In the genomic region with DNA sequence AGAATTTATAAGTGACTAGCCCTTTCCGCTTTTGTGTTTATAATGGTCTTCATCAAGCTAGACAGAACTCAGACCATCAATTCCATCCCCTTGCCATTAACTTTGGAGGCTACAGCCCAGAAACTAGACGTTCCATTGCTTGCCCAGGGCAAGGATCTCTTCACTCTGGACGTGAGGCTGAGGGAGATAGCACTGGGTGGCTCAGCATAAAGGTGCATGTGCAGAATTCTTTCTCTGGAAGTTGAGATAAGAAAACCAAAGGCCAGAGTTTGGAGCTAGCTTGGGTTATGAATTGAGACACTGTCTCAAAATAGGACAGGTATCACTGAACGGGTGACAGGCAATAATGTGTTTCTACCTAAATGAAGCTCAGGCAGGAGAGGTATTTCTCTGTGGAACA, we compare ENCODE assay signal across 26 mouse cellular contexts. TPM values are rescaled to one million over a fixed set of nuclear protein-coding genes. Genes with fewer than 3 reads are reported as not detected.
DNase-seq lines count a peak whose midpoint lies in the region; ATAC-seq and TF ChIP-seq lines count a peak whose summit lies in the region.
"Had no signal": no experiment of that assay in that cellular context is flagged by ENCODE, and none has a peak within 500 bp of the region (broad histone marks: within the 10 kb centered on the region; RNA-seq: fewer than 3 reads in every experiment).

No protein-coding gene starts in this region.

- intact Hi-C loops in gastrocnemius, adult 2 months (cut with DNase I), result loop anchor here (5.0 kb wide), 1 partner anchor 1122 kb away; no protein-coding TSS in a partner anchor

- H3K4me2 ChIP-seq in liver, embryonic 14.5 days (ENCODE audit: low read depth), result no peak overlapping the region
- H3K4me2 ChIP-seq: embryonic facial prominence, embryonic 13.5 days; hindbrain, embryonic 13.5 days had no signal

- peaks cover 11 to 25% of the 10 kb centered on the region in 2 experiments for H3K4me1 ChIP-seq in liver, embryonic 14.5 days (replicated peaks; ENCODE audit: control insufficient read depth in 2 of 2, insufficient read depth in 2 of 2, low read length in 1 of 2)

- no peak for DNase-seq in gastrocnemius, adult 2 months
- DNase-seq in gastrocnemius, postnatal 4 days (ENCODE audit: low spot score in 2 of 2), result no peak
- DNase-seq in liver, result peak; percentile 45
- DNase-seq in liver, embryonic 14.5 days (ENCODE audit: low read depth in 3 of 3, low spot score in 3 of 3), result peak in 2 of 3 experiments; percentile 30 to 43
- no peak for DNase-seq in embryo, embryonic 11 days
- DNase-seq in cerebellum, postnatal 4 days (ENCODE audit: low spot score in 2 of 2), result no peak
- no peak for DNase-seq in layer of hippocampus, postnatal 10 days (ENCODE audit: low spot score in 2 of 2)
- DNase-seq: adrenal gland, postnatal 14 days; B cell, adult 2 months; cerebellum, adult 2 months; cerebellum, postnatal 10 days; gastrocnemius, postnatal 36 days; heart, adult 18-20 months; heart, postnatal 14 days had no signal

- 32% methylated on average over 4 of the region's 4 CpGs for WGBS in liver, embryonic 14.5 days (ENCODE audit: insufficient replicate concordance)

- H3K4me3 ChIP-seq in gastrocnemius, adult 2 months, result no peak overlapping the region
- H3K4me3 ChIP-seq in liver, embryonic 14.5 days (ENCODE audit: insufficient read depth in 1 of 2, low read depth in 2 of 2, low read length in 2 of 2), result no peak overlapping the region
- H3K4me3 ChIP-seq: embryonic facial prominence, embryonic 13.5 days; forebrain, embryonic 10.5 days; heart, embryonic 10.5 days; hindbrain, embryonic 13.5 days had no signal

- H3K9ac ChIP-seq in liver, embryonic 14.5 days (replicated peaks), result no peak overlapping the region
- H3K9ac ChIP-seq: embryonic facial prominence, embryonic 13.5 days; hindbrain, embryonic 13.5 days had no signal

- no peaks in the 10 kb centered on the region for H3K9me3 ChIP-seq in liver, embryonic 14.5 days (ENCODE audit: control insufficient read depth, low read length)
- H3K9me3 ChIP-seq: embryonic facial prominence, embryonic 13.5 days; forebrain, embryonic 10.5 days; heart, embryonic 10.5 days; hindbrain, embryonic 13.5 days had no signal

- peak; percentile 64 for ATAC-seq in liver, embryonic 14.5 days (ENCODE audit: insufficient read depth)
- peak; percentile 67 for ATAC-seq in megakaryocyte progenitor cell, adult 5-6 weeks (replicated peaks; ENCODE audit: poor library complexity)
- ATAC-seq: CD4-positive, CD25-positive, alpha-beta regulatory T cell, adult 4 months; forebrain, embryonic 14.5 days; hindbrain, postnatal 0 days had no signal

- H3K27ac ChIP-seq in gastrocnemius, adult 2 months, result peak overlapping the region; percentile 97
- no peak overlapping the region for H3K27ac ChIP-seq in liver, embryonic 14.5 days
- H3K27ac ChIP-seq: embryonic facial prominence, embryonic 13.5 days; forebrain, embryonic 10.5 days; heart, embryonic 10.5 days; hindbrain, embryonic 13.5 days; hindbrain, postnatal 0 days had no signal

- TF ChIP-seq EP300 in liver, embryonic 14.5 days (IDR thresholded peaks at IDR 0.05; ENCODE audit: low read depth), result peak; percentile 59; the same call in 1 of the 2 replicates

- H3K27me3 ChIP-seq in liver, embryonic 14.5 days (ENCODE audit: control insufficient read depth, insufficient read depth, low read length), result no peaks in the 10 kb centered on the region
- H3K27me3 ChIP-seq: embryonic facial prominence, embryonic 13.5 days; hindbrain, embryonic 13.5 days had no signal

- TF ChIP-seq CTCF in gastrocnemius, adult 2 months (IDR thresholded peaks at IDR 0.05), result no peak
- TF ChIP-seq CTCF in liver, embryonic 14.5 days (IDR thresholded peaks at IDR 0.05; ENCODE audit: low read depth), result no peak

- H3K36me3 ChIP-seq in liver, embryonic 14.5 days (replicated peaks; ENCODE audit: control insufficient read depth, insufficient read depth, low read depth), result peaks cover 67% of the 10 kb centered on the region

RNA-seq across cellular contexts. Expression of a gene that starts 5.8 kb away (rescaled TPM):
- 100 to 1,000 TPM in 1 of 2 experiments, 10 to 100 TPM in 1; 92.4 to 118 TPM for total RNA-seq in gastrocnemius, adult 2 months (2021)
- 10 to 100 TPM; 92.1 to 96.2 TPM for total RNA-seq in gastrocnemius, postnatal 4 days (2021)
- 44.6 and 59.1 TPM in 2 replicates for polyA plus RNA-seq in liver, embryonic 14.5 days (2012; rRNA removed)
- 45.0 and 45.6 TPM in 2 replicates for polyA plus RNA-seq in liver, embryonic 14.5 days (2014; fragmentation: Nextera tagmentation; extraction: Ambion mirVana)
- total RNA-seq in megakaryocyte progenitor cell, adult 5-6 weeks (2015), result 62.4 and 71.2 TPM in 2 replicates
- total RNA-seq in megakaryocyte progenitor cell, adult 5-6 weeks (2017), result 74.0 and 86.7 TPM in 2 replicates
- 10 to 100 TPM; 45.1 to 46.1 TPM for total RNA-seq in layer of hippocampus, postnatal 10 days (2021)

RNA-seq across cellular contexts. Expression of a gene that starts 6.0 kb away (rescaled TPM):
- total RNA-seq in gastrocnemius, adult 2 months (2021), result 1 to 10 TPM; 3.5 to 4.7 TPM
- total RNA-seq in gastrocnemius, postnatal 4 days (2021), result 10 to 100 TPM; 11.0 to 15.4 TPM
- polyA plus RNA-seq in liver, embryonic 14.5 days (2012; rRNA removed), result 4.1 and 6.7 TPM in 2 replicates
- 13.6 and 15.7 TPM in 2 replicates for polyA plus RNA-seq in liver, embryonic 14.5 days (2014; fragmentation: Nextera tagmentation; extraction: Ambion mirVana)
- total RNA-seq in megakaryocyte progenitor cell, adult 5-6 weeks (2015), result 20.4 and 29.3 TPM in 2 replicates
- total RNA-seq in megakaryocyte progenitor cell, adult 5-6 weeks (2017), result 26.5 and 38.3 TPM in 2 replicates
- 10 to 100 TPM; 19.3 to 21.5 TPM for total RNA-seq in layer of hippocampus, postnatal 10 days (2021)

RNA-seq across cellular contexts. Expression of a gene that starts 6.3 kb away (rescaled TPM):
- not detected for total RNA-seq in gastrocnemius, adult 2 months (2021)
- total RNA-seq in gastrocnemius, postnatal 4 days (2021), result under 1 TPM; 0.25 to 0.26 TPM
- polyA plus RNA-seq in liver, embryonic 14.5 days (2012; rRNA removed), result 0.03 and 0.04 TPM in 2 replicates
- 0.13 and 0.27 TPM in 2 replicates for polyA plus RNA-seq in liver, embryonic 14.5 days (2014; fragmentation: Nextera tagmentation; extraction: Ambion mirVana)
- total RNA-seq in megakaryocyte progenitor cell, adult 5-6 weeks (2015), result not detected in 2 replicates
- not detected in 2 replicates for total RNA-seq in megakaryocyte progenitor cell, adult 5-6 weeks (2017)
- total RNA-seq in layer of hippocampus, postnatal 10 days (2021), result under 1 TPM in 1 of 2 experiments, not detected in 1; 0.25 TPM
- total RNA-seq: adrenal gland, adult 18-20 months; adrenal gland, postnatal 14 days; gastrocnemius, postnatal 36 days; heart, adult 18-20 months; heart, postnatal 14 days; hindbrain, postnatal 0 days had no signal
- polyA plus RNA-seq: heart, embryonic 14.5 days had no signal

RNA-seq across cellular contexts. Expression of a gene that starts 24.2 kb away (rescaled TPM):
- not detected for total RNA-seq in gastrocnemius, adult 2 months (2021)
- not detected for total RNA-seq in gastrocnemius, postnatal 4 days (2021)
- 0.51 and 0.59 TPM in 2 replicates for polyA plus RNA-seq in liver, embryonic 14.5 days (2012; rRNA removed)
- polyA plus RNA-seq in liver, embryonic 14.5 days (2014; fragmentation: Nextera tagmentation; extraction: Ambion mirVana), result 0.20 and 0.24 TPM in 2 replicates
- 1.2 and 1.5 TPM in 2 replicates for total RNA-seq in megakaryocyte progenitor cell, adult 5-6 weeks (2015)
- total RNA-seq in megakaryocyte progenitor cell, adult 5-6 weeks (2017), result 0.64 TPM in 1 of 2 replicates, not detected in the other
- 1 to 10 TPM in 1 of 2 experiments, under 1 TPM in 1; 0.80 to 3.3 TPM for total RNA-seq in layer of hippocampus, postnatal 10 days (2021)
- total RNA-seq: adrenal gland, adult 18-20 months; adrenal gland, postnatal 14 days; gastrocnemius, adult 8-10 months; heart, adult 18-20 months; hematopoietic stem cell, adult 5-6 weeks had no signal

RNA-seq across cellular contexts. Expression of a gene that starts 29.0 kb away (rescaled TPM):
- under 1 TPM; 0.31 to 0.84 TPM for total RNA-seq in gastrocnemius, adult 2 months (2021)
- 1 to 10 TPM; 2.5 to 2.7 TPM for total RNA-seq in gastrocnemius, postnatal 4 days (2021)
- polyA plus RNA-seq in liver, embryonic 14.5 days (2012; rRNA removed), result 0.19 and 0.44 TPM in 2 replicates
- 0.21 and 0.66 TPM in 2 replicates for polyA plus RNA-seq in liver, embryonic 14.5 days (2014; fragmentation: Nextera tagmentation; extraction: Ambion mirVana)
- 0.32 TPM in 1 of 2 replicates, not detected in the other for total RNA-seq in megakaryocyte progenitor cell, adult 5-6 weeks (2015)
- total RNA-seq in megakaryocyte progenitor cell, adult 5-6 weeks (2017), result not detected in 2 replicates
- total RNA-seq in layer of hippocampus, postnatal 10 days (2021), result 1 to 10 TPM; 5.5 to 6.9 TPM
- total RNA-seq: hematopoietic stem cell, adult 5-6 weeks had no signal

Comparison
In these comparisons a context has a peak if more than half of its experiments do, and no peak if none do; other contexts are left out.
1. DNase-seq: peak in liver (single experiment) and liver, embryonic 14.5 days (2 of 3); none in gastrocnemius, adult 2 months (single experiment), gastrocnemius, postnatal 4 days (0 of 2), embryo, embryonic 11 days (single experiment), cerebellum, postnatal 4 days (0 of 2) and layer of hippocampus, postnatal 10 days (0 of 2).